Mouse (Mus musculus): ENCODE data around the gene Sept10. TPM values are rescaled to one million over a fixed set of nuclear protein-coding genes. Genes with fewer than 3 reads are reported as not detected.

The Sept10 gene
- polyA plus RNA-seq, 1 experiment from 2014 or later, result 46.3 TPM

DNA sequence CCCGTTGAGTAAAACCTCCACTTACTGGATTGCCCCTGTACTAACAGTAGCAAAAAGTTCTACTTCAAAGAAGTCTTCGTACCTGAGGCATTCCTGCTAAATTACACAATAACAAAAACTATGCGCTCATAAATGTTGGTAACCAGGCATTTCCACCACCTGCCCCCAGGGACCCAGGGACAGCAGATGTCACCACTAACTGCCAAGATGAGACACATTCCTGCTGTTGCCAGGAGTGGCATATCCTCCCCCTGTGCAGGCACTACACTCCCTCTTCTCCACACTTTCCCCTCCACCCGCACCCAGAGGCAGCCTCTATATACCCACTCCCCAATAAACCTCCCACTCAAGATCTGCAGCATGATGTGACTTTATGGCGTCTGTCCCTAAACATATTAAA, 26.8 kb downstream of the Sept10 start:
- Histone ChIP-seq H3K4me2 (replicated peaks; ENCODE audit: low read depth, low read length) (no peak overlapping the region), H3K27me3 (ENCODE audit: insufficient read depth, low read length) (no peaks in the 10 kb centered on the region), H3K9ac (replicated peaks; ENCODE audit: low read length) (0 out of 2 replicates have a peak overlapping the region, but pooled peaks have one; percentile 11), H3K27ac (ENCODE audit: low read length) (no peak overlapping the region), H3K36me3 (ENCODE audit: insufficient read depth, low read length) (no peaks in the 10 kb centered on the region), H3K4me3 (ENCODE audit: low read length) (no peak overlapping the region), H3K9me3 (ENCODE audit: low read length) (no peaks in the 10 kb centered on the region), H3K4me1 (ENCODE audit: insufficient read depth, low read length) (peaks cover 5% of the 10 kb centered on the region)
- WGBS, result 36% methylated on average over 5 of the region's 5 CpGs
- no peak; the same call in 1 of the 2 replicates for ATAC-seq (ENCODE audit: low FRiP score, low TSS enrichment)

DNA sequence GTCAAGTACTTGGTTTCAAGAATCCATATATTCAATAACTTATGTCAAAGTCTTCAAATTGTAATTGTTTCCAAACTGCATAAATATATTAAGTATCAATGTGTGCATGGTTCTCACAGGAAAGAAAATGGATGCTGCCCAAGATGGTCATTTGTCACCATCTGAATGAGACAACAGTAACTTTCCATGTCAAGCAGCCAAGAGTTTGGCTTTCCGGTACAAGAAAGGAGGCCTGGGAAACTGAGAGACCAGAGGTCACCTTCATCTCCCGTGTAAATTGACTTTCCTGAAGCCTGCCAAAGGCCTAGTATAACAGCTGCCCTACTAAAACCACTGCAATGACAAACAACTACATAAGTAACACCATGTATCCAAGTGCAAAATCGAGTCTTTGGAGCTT, 39.3 kb downstream of the Sept10 start:
- no peak overlapping the region for H3K4me2 ChIP-seq (replicated peaks; ENCODE audit: low read depth, low read length)
- H3K36me3 ChIP-seq (ENCODE audit: insufficient read depth, low read length), result 0 out of 2 replicates have a peak, but pooled peaks cover 10% of the 10 kb centered on the region
- H3K9me3 ChIP-seq (ENCODE audit: low read length), result no peaks in the 10 kb centered on the region
- 71% methylated on average over 3 of the region's 3 CpGs for WGBS
- no peak for ATAC-seq (ENCODE audit: low FRiP score, low TSS enrichment)
- no peaks in the 10 kb centered on the region for H3K27me3 ChIP-seq (ENCODE audit: insufficient read depth, low read length)
- no peak overlapping the region for H3K27ac ChIP-seq (ENCODE audit: low read length)
- H3K4me3 ChIP-seq (ENCODE audit: low read length), result no peak overlapping the region
- H3K9ac ChIP-seq (replicated peaks; ENCODE audit: low read length), result no peak overlapping the region
- no peaks in the 10 kb centered on the region for H3K4me1 ChIP-seq (ENCODE audit: insufficient read depth, low read length)

DNA sequence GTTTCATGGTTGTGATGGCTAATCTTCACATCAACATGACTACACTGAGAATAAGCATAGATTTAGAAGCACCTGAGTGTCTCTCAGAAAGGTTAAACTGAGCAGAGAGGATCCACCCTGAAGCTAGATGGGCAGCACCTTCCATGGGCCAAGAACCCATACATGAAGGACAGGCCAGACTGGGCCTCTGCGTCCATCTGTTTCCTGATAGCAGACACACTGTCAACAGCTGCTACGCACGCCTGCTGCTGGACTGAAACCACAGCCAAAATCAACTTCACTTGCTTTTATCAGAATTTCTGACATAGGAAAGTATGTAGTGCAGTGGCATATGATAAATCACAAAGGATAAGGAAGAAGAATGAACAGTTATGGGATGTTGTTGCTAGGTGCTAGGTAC, 42.0 kb downstream of the Sept10 start:
- H3K4me2 ChIP-seq (replicated peaks; ENCODE audit: low read depth, low read length), result no peak overlapping the region
- H3K27me3 ChIP-seq (ENCODE audit: insufficient read depth, low read length), result no peaks in the 10 kb centered on the region
- H3K36me3 ChIP-seq (ENCODE audit: insufficient read depth, low read length), result 0 out of 2 replicates have a peak, but pooled peaks cover 7% of the 10 kb centered on the region
- H3K4me3 ChIP-seq (ENCODE audit: low read length), result no peak overlapping the region
- ATAC-seq (ENCODE audit: low FRiP score, low TSS enrichment), result peak; percentile 54; the same call in 1 of the 2 replicates
- 59% methylated on average over 3 of the region's 3 CpGs for WGBS
- H3K9me3 ChIP-seq (ENCODE audit: low read length), result no peaks in the 10 kb centered on the region
- no peak overlapping the region for H3K9ac ChIP-seq (replicated peaks; ENCODE audit: low read length)
- no peaks in the 10 kb centered on the region for H3K4me1 ChIP-seq (ENCODE audit: insufficient read depth, low read length)
- H3K27ac ChIP-seq (ENCODE audit: low read length), result no peak overlapping the region

DNA sequence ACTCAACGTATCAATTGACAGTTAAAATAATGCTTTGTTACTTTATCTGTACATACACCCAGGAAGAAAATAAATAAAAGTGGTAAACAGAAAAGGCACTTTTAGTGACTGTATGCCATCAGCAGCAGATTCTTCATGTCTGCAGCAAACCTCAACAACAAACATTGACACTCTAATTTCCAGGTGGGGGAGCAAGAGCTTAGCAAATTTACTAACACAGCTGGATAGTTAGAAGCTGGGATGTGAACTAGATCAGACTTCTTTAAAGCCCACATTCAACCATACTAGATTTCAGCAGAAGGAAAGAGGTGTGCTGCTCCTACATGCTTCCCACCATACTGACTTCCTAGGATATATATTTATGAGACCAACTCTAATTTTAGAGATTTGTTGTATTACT, 49.1 kb downstream of the Sept10 start:
- no peak overlapping the region for H3K9ac ChIP-seq (replicated peaks; ENCODE audit: low read length)
- H3K4me2 ChIP-seq (replicated peaks; ENCODE audit: low read depth, low read length), result no peak overlapping the region
- 94% methylated on average over 1 of the region's 1 CpGs for WGBS
- H3K27ac ChIP-seq (ENCODE audit: low read length), result no peak overlapping the region
- 0 out of 2 replicates have a peak, but pooled peaks cover 3% of the 10 kb centered on the region for H3K36me3 ChIP-seq (ENCODE audit: insufficient read depth, low read length)
- H3K9me3 ChIP-seq (ENCODE audit: low read length), result no peaks in the 10 kb centered on the region
- H3K4me1 ChIP-seq (ENCODE audit: insufficient read depth, low read length), result no peaks in the 10 kb centered on the region
- H3K4me3 ChIP-seq (ENCODE audit: low read length), result no peak overlapping the region
- no peaks in the 10 kb centered on the region for H3K27me3 ChIP-seq (ENCODE audit: insufficient read depth, low read length)
- no peak for ATAC-seq (ENCODE audit: low FRiP score, low TSS enrichment)

DNA sequence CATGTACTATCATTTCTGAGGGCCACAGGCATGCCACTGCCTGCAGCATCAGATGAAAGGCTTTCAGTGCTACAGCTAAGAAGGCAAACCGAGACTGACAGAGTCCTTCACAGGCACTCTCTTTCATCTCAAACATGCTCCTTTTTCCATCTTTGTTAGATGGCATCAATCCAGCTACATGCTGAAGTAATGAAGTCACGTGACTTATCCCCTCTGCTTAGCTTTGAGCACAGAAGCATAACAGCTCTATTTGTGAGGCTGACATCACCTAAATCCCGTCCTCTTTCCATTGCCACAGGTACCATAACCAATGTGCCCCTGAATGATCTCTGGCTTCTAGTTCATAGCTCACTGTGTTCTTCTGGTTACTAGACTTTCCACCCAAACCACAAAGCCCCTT, 50.6 kb downstream of the Sept10 start:
- Histone ChIP-seq H3K4me2 (replicated peaks; ENCODE audit: low read depth, low read length) (no peak overlapping the region), H3K27ac (ENCODE audit: low read length) (no peak overlapping the region), H3K36me3 (ENCODE audit: insufficient read depth, low read length) (0 out of 2 replicates have a peak, but pooled peaks cover 3% of the 10 kb centered on the region), H3K4me3 (ENCODE audit: low read length) (no peak overlapping the region), H3K27me3 (ENCODE audit: insufficient read depth, low read length) (no peaks in the 10 kb centered on the region), H3K9me3 (ENCODE audit: low read length) (no peaks in the 10 kb centered on the region), H3K9ac (replicated peaks; ENCODE audit: low read length) (no peak overlapping the region), H3K4me1 (ENCODE audit: insufficient read depth, low read length) (no peaks in the 10 kb centered on the region)
- WGBS, result 76% methylated on average over 3 of the region's 3 CpGs
- ATAC-seq (ENCODE audit: low FRiP score, low TSS enrichment), result no peak

DNA sequence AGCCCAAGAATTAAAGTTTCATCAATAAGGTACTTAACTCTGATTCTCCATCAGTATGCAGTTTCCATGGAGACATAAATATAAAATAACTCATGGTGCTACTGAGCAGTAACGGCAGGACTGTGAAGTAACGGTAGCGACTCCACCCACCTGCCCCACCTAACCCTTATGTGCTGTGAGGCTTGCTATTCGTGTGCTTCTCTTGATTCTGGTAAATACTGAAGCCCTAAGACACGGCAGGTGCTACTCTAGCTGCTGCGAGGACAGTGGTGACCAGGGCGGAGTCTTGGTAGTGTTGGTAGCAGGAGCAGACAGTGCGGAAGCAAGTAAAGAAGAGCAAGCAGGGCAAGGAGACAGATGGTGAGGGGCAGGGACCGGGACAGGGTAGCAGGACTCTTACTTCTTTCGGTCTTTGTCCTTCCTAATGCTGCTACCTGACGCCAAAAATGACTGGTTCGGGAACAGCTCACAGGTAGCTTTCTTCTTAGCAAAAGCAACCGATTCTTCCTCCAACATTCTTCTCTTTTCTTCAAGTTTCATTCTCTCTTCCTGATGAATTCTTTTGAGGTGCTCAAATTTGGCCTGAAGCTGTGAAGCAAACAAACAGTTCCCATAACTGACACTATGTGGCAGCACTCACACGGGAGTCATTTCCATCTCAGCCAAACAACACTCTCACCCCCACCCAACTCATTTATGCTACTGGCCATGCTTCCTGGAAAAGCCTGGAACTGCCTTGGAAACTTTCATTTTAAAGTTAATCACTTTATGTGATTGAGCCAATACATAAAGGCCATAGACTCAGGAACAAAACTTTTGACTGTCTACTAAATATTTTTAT, 55.3 kb downstream of the Sept10 start:
- 0 out of 2 replicates have a peak, but pooled peaks have one; percentile 31 for ATAC-seq (ENCODE audit: low FRiP score, low TSS enrichment)
- H3K27me3 ChIP-seq (ENCODE audit: insufficient read depth, low read length), result no peaks in the 10 kb centered on the region
- H3K4me3 ChIP-seq (ENCODE audit: low read length), result no peak overlapping the region
- H3K9ac ChIP-seq (replicated peaks; ENCODE audit: low read length), result no peak overlapping the region
- no peaks in the 10 kb centered on the region for H3K9me3 ChIP-seq (ENCODE audit: low read length)
- WGBS, result 68% methylated on average over 14 of the region's 14 CpGs
- no peak overlapping the region for H3K4me2 ChIP-seq (replicated peaks; ENCODE audit: low read depth, low read length)
- no peaks in the 10 kb centered on the region for H3K4me1 ChIP-seq (ENCODE audit: insufficient read depth, low read length)
- H3K27ac ChIP-seq (ENCODE audit: low read length), result no peak overlapping the region
- 0 out of 2 replicates have a peak, but pooled peaks cover 3% of the 10 kb centered on the region for H3K36me3 ChIP-seq (ENCODE audit: insufficient read depth, low read length)

DNA sequence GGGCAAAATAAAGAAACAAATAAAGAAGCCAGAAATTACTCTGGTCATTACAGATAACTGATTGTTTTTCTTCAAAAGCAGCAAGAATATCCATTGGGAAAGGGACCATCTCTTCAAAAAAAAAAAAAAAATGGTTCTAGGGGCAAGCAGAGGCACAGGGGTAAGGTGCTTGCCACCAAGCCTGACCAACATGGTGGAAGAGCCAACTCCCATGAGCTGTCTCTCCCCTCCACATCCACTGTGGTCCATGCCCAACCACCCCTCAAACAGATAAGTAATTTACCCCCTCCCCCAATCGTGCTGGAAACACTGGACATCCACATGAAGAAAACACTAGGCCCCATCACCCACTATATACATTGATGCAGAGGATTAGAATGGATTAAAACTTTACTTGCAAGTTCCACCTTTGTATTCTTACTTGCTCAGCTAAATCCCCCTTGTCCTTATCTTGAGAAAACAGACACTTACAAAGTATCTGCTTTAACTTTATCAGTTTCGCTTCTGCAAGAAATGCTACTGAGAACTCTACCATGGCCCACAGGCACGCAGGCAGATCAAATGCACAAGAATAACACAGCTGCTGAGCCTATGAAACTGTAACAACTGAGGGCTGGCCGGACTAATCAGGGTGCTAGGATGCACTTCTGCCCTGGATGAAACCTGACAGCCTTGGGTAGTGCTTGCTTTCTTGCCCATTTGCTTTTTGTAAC, 59.3 kb downstream of the Sept10 start:
- Histone ChIP-seq H3K4me1 (ENCODE audit: insufficient read depth, low read length) (no peaks in the 10 kb centered on the region), H3K9me3 (ENCODE audit: low read length) (no peaks in the 10 kb centered on the region), H3K27me3 (ENCODE audit: insufficient read depth, low read length) (no peaks in the 10 kb centered on the region), H3K9ac (replicated peaks; ENCODE audit: low read length) (no peak overlapping the region), H3K36me3 (ENCODE audit: insufficient read depth, low read length) (no peaks in the 10 kb centered on the region), H3K4me2 (replicated peaks; ENCODE audit: low read depth, low read length) (no peak overlapping the region), H3K4me3 (ENCODE audit: low read length) (no peak overlapping the region), H3K27ac (ENCODE audit: low read length) (no peak overlapping the region)
- 46% methylated on average over 4 of the region's 4 CpGs for WGBS
- ATAC-seq (ENCODE audit: low FRiP score, low TSS enrichment), result no peak

DNA sequence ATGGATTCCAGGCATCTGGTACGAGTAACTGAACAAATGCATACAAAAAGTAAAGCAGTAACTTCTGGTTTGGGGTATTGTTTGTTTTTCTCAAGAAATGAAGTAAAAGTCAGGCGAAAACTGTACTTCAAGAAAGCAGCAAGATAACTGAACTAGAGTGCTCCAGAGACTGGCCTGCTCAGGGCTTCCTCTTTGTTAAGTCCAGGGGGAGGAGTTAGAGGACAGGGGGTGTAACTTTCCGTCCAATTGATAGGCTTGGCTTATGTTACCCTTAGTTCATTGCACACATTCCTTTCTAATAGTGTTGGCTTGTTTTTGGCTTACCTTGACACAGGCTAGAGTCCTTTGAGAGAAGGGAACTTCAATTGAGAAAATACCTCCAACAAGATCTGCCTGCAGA, 63.0 kb downstream of the Sept10 start:
- Histone ChIP-seq H3K36me3 (ENCODE audit: insufficient read depth, low read length) (0 out of 2 replicates have a peak, but pooled peaks cover 1% of the 10 kb centered on the region), H3K9ac (replicated peaks; ENCODE audit: low read length) (no peak overlapping the region), H3K27ac (ENCODE audit: low read length) (no peak overlapping the region), H3K27me3 (ENCODE audit: insufficient read depth, low read length) (no peaks in the 10 kb centered on the region), H3K4me1 (ENCODE audit: insufficient read depth, low read length) (no peaks in the 10 kb centered on the region), H3K4me3 (ENCODE audit: low read length) (no peak overlapping the region), H3K4me2 (replicated peaks; ENCODE audit: low read depth, low read length) (no peak overlapping the region), H3K9me3 (ENCODE audit: low read length) (peaks cover 2% of the 10 kb centered on the region; the same call in 1 of the 2 replicates)
- no peak for ATAC-seq (ENCODE audit: low FRiP score, low TSS enrichment)
- 61% methylated on average over 3 of the region's 3 CpGs for WGBS

DNA sequence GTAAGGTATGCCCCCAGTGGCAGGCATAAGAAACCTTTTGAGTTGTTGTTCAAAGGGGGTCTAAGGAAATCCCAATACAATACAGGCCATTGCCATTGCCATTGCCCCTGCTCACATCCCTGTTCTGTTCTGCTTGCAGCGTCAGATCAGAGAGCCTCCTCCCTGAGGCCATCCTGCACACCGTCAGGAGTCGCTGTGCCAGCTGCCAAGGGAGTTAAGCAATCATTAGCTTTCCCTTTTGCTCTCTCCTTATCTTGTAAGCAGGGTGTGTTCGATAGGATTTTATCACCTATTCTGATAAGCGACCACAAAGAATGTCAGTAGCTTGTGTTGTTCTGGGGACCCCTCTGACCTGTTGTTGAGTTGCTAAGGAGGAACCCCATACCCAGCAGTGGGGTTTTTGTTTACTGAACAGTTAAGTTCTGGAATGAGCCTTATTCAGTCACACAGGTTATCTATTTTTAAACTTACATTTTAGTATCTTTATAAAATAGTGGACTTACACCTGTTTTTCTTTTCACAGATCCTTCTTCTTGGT, 69.0 kb downstream of the Sept10 start:
- ATAC-seq (ENCODE audit: low FRiP score, low TSS enrichment), result no peak
- no peak overlapping the region for H3K4me3 ChIP-seq (ENCODE audit: low read length)
- H3K4me2 ChIP-seq (replicated peaks; ENCODE audit: low read depth, low read length), result no peak overlapping the region
- H3K9me3 ChIP-seq (ENCODE audit: low read length), result peaks cover 3% of the 10 kb centered on the region; the same call in 1 of the 2 replicates
- no peak overlapping the region for H3K27ac ChIP-seq (ENCODE audit: low read length)
- H3K27me3 ChIP-seq (ENCODE audit: insufficient read depth, low read length), result no peaks in the 10 kb centered on the region
- no peaks in the 10 kb centered on the region for H3K4me1 ChIP-seq (ENCODE audit: insufficient read depth, low read length)
- WGBS, result 68% methylated on average over 5 of the region's 5 CpGs
- 0 out of 2 replicates have a peak, but pooled peaks cover 3% of the 10 kb centered on the region for H3K36me3 ChIP-seq (ENCODE audit: insufficient read depth, low read length)
- H3K9ac ChIP-seq (replicated peaks; ENCODE audit: low read length), result no peak overlapping the region

Measured in kidney, embryonic 16.5 days (tissue).